Mouse (Mus musculus) myocyte (in vitro differentiated cells): Measurements from ENCODE around the gene Mybpc1. TPM values are rescaled to one million over a fixed set of nuclear protein-coding genes. Genes with fewer than 3 reads are reported as not detected.
A peak's percentile ranks its signal among the peaks of the same experiment; 100 is the strongest.

Experiments used
- H3K27me3 ChIP-seq: one replicate; pipeline ENCODE4 v1.6.1; 2011; ENCODE audit not compliant: control insufficient read depth, insufficient read depth, insufficient read length
- H3K36me3 ChIP-seq: one replicate; pipeline ENCODE4 v1.6.1; 2011; ENCODE audit not compliant: control insufficient read depth, insufficient read depth
- H3K4me2 ChIP-seq: one replicate; pipeline ENCODE4 v1.6.1; 2011; ENCODE audit warnings: low read depth, control low read depth
- H3K4me3 ChIP-seq: one replicate; pipeline ENCODE4 v1.5.1; 2011; ENCODE audit warnings: mild to moderate bottlenecking, control low read depth, moderate library complexity
- H3K79me2 ChIP-seq: one replicate; pipeline ENCODE4 v1.6.1; 2011; ENCODE audit not compliant: control insufficient read depth, insufficient read depth
- H3ac ChIP-seq: one replicate; pipeline ENCODE4 v1.6.1; 2011; ENCODE audit not compliant: control insufficient read depth, insufficient read length
- CEBPB ChIP-seq: IDR thresholded peaks from 2 replicates; pipeline ENCODE4 v1.6.1; 2011; ENCODE audit warnings: mild to moderate bottlenecking, moderate library complexity; ENCODE audit not compliant: poor library complexity, insufficient read depth, severe bottlenecking
- E2F4 ChIP-seq: IDR thresholded peaks from one replicate; pipeline ENCODE4 v1.6.1; 2011; ENCODE audit warnings: mild to moderate bottlenecking, control low read depth, moderate library complexity; ENCODE audit not compliant: insufficient read depth
- MAX ChIP-seq: IDR thresholded peaks from one replicate; pipeline ENCODE4 v1.6.1; 2011; ENCODE audit warnings: low read depth, mild to moderate bottlenecking, control low read depth
- MYOD1 ChIP-seq, 3 experiments: IDR thresholded peaks; one replicate each; pipeline ENCODE4 v1.6.1; 2011; ENCODE audit warnings: control low read depth in 2 of 3, low read depth in 2 of 3, mild to moderate bottlenecking in 2 of 3, moderate library complexity in 1 of 3; ENCODE audit not compliant: insufficient read length in 2 of 3, control insufficient read depth in 1 of 3
- MYOG ChIP-seq, 3 experiments: IDR thresholded peaks; one replicate each; pipeline ENCODE4 v1.6.1; 2011; ENCODE audit warnings: control low read depth in 2 of 3, low read depth in 2 of 3, mild to moderate bottlenecking in 2 of 3; ENCODE audit not compliant: insufficient read length in 2 of 3, control insufficient read depth in 1 of 3, insufficient read depth in 1 of 3
- POLR2A ChIP-seq: IDR thresholded peaks from one replicate; pipeline ENCODE4 v1.6.1; 2011; ENCODE audit warnings: low read depth, mild to moderate bottlenecking, control low read depth, moderate library complexity; ENCODE audit not compliant: insufficient read length
- POLR2AphosphoS2 ChIP-seq: IDR thresholded peaks from one replicate; pipeline ENCODE4 v1.6.1; 2011; ENCODE audit warnings: low read depth, control low read depth; ENCODE audit not compliant: insufficient read length
- REST ChIP-seq: IDR thresholded peaks from one replicate; pipeline ENCODE4 v1.6.1; 2011; ENCODE audit warnings: mild to moderate bottlenecking, control low read depth, moderate library complexity; ENCODE audit not compliant: insufficient read depth, insufficient read length
- SRF ChIP-seq: IDR thresholded peaks from one replicate; pipeline ENCODE4 v1.6.1; 2011; ENCODE audit warnings: low read depth; ENCODE audit not compliant: control insufficient read depth, insufficient read length
- TCF12 ChIP-seq: IDR thresholded peaks from one replicate; pipeline ENCODE4 v1.6.1; 2011; ENCODE audit warnings: mild to moderate bottlenecking, control low read depth; ENCODE audit not compliant: poor library complexity, insufficient read depth, severe bottlenecking
- TCF3 ChIP-seq: IDR thresholded peaks from one replicate; pipeline ENCODE4 v1.6.1; 2011; ENCODE audit warnings: low read depth, control low read depth; ENCODE audit not compliant: insufficient read length
- USF1 ChIP-seq: IDR thresholded peaks from one replicate; pipeline ENCODE4 v1.6.1; 2011; ENCODE audit warnings: low read depth, mild to moderate bottlenecking, control low read depth, moderate library complexity
- polyA plus RNA-seq: library from polyadenylated mRNA; unstranded; fragments of >200 nt; fragmentation: generic; extraction: Trizol; gene quantifications from one replicate; pipeline ENCODE4 v1.2.1, GENCODE M21; 2012; ENCODE audit warnings: missing spikeins

Mybpc1 gene
- polyA plus RNA-seq, 1 experiment = 21.9 TPM

DNA sequence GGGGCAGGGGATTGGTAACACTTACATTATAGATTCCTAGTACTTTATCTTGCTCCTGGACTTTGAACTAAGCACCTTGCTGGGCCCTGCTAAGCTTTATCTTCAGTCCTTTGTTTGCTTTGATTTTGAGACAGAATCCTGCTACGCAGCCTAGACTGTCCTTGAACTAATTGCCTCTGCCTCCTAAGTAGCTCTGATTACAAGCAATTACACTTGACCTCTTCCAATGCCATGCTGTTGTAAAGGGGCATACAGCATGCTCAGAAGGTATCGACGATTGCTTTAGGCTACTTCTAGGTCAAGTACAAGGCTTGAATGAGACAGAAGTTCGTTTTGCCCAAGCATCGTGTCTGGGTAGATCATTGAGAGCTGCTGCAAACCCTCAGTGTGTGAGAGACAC is 99.7 kb downstream of the Mybpc1 start:
- Histone ChIP-seq H3K36me3 (no peaks in the 10 kb centered on the region), H3ac (no peak overlapping the region), H3K79me2 (no peaks in the 10 kb centered on the region), H3K27me3 (no peaks in the 10 kb centered on the region), H3K4me3 (no peak overlapping the region), H3K4me2 (no peak overlapping the region)
- TF ChIP-seq SRF = no peak
- no peak for TF ChIP-seq MYOD1 (IDR thresholded peaks at IDR 0.05; ENCODE audit: control insufficient read depth in 1 of 3, insufficient read length in 2 of 3, low read depth in 2 of 3)
- TF ChIP-seq REST = no peak
- no peak for TF ChIP-seq E2F4
- no peak for TF ChIP-seq POLR2A
- no peak for TF ChIP-seq USF1
- TF ChIP-seq MAX = no peak
- no peak for TF ChIP-seq MYOG (IDR thresholded peaks at IDR 0.05; ENCODE audit: control insufficient read depth in 1 of 3, insufficient read depth in 1 of 3, insufficient read length in 2 of 3, low read depth in 2 of 3)

- Histone ChIP-seq H3K4me2 (peak overlapping the region; percentile 80), H3K79me2 (no peaks in the 10 kb centered on the region), H3K4me3 (no peak overlapping the region), H3K27me3 (no peaks in the 10 kb centered on the region), H3ac (no peak overlapping the region), H3K36me3 (no peaks in the 10 kb centered on the region)
- TF ChIP-seq REST = no peak
These were observed 100.5 kb downstream of the Mybpc1 start for GRCm38 (mm10) chr10:88504481-88504880.

GRCm38 (mm10) chr10:88503421-88504314 is 101.3 kb downstream of the Mybpc1 start, which contains the start of gene Chpt1:
Gene Chpt1, minus strand, starts transcription at chr10:88504073.
- Histone ChIP-seq H3K27me3 (no peaks in the 10 kb centered on the region), H3K36me3 (no peaks in the 10 kb centered on the region), H3K4me2 (peak within 1 kb of the TSS; percentile 96), H3K79me2 (no peaks in the 10 kb centered on the region), H3K4me3 (peak within 1 kb of the TSS; percentile 60), H3ac (peak within 1 kb of the TSS; percentile 39)
- peak in 1 of 3 experiments; percentile 13 for TF ChIP-seq MYOG (IDR thresholded peaks at IDR 0.05; ENCODE audit: control insufficient read depth in 1 of 3, insufficient read depth in 1 of 3, insufficient read length in 2 of 3, low read depth in 2 of 3)
- no peak for TF ChIP-seq E2F4
- no peak for TF ChIP-seq TCF12
- TF ChIP-seq MYOD1 (IDR thresholded peaks at IDR 0.05; ENCODE audit: control insufficient read depth in 1 of 3, insufficient read length in 2 of 3, low read depth in 2 of 3) = no peak
- TF ChIP-seq SRF = no peak
- TF ChIP-seq CEBPB = no peak
- TF ChIP-seq REST = no peak
- TF ChIP-seq MAX = no peak
- no peak for TF ChIP-seq TCF3
- TF ChIP-seq POLR2A = peak; percentile 70
- no peak for TF ChIP-seq USF1
- peak; percentile 60 for TF ChIP-seq POLR2AphosphoS2

GRCm38 (mm10) chr10:88502919-88503318 is 102.0 kb downstream of the Mybpc1 start:
- no peaks in the 10 kb centered on the region for H3K79me2 ChIP-seq
- peak overlapping the region; percentile 39 for H3ac ChIP-seq
- H3K36me3 ChIP-seq = no peaks in the 10 kb centered on the region

More at GRCm38 (mm10) chr10:88502919-88503318, 102.0 kb downstream of the Mybpc1 start:
- no peaks in the 10 kb centered on the region for H3K27me3 ChIP-seq
- H3K4me3 ChIP-seq = peak overlapping the region; percentile 60
- TF ChIP-seq REST (no peak), USF1 (no peak), CEBPB (no peak), MYOD1 (IDR thresholded peaks at IDR 0.05; ENCODE audit: control insufficient read depth in 1 of 3, insufficient read length in 2 of 3, low read depth in 2 of 3) (no peak), POLR2AphosphoS2 (no peak), TCF12 (no peak), MAX (no peak), MYOG (IDR thresholded peaks at IDR 0.05; ENCODE audit: control insufficient read depth in 1 of 3, insufficient read depth in 1 of 3, insufficient read length in 2 of 3, low read depth in 2 of 3) (no peak), TCF3 (no peak), SRF (no peak)
- H3K4me2 ChIP-seq = peak overlapping the region; percentile 96
